Mouse (Mus musculus) lung, postnatal 10 days (tissue): Measurements from ENCODE around the gene Zfp82.
"Not testable (repeated sequence)": the region's sequence is repeated elsewhere in the genome, so short reads cannot be mapped to it uniquely, and the experiment has no call there.

Experiments used
- DNase-seq: peaks from one replicate; pipeline ENCODE4 v3.0.0; 2021

The Zfp82 gene

GRCm38 (mm10) chr7:30072146-30073028 is at the start of gene Zfp82:
Gene Zfp82 (minus strand): TSS chr7:30072900.
- DNase-seq = peak; percentile 82

GRCm38 (mm10) chr7:30122188-30122530 is 49.5 kb upstream of the Zfp82 start:
- no peak for DNase-seq

- DNase-seq = peak; percentile 95
Observed at GRCm38 (mm10) chr7:30121308-30122187, 48.8 kb upstream of the Zfp82 start, which contains the start of gene Zfp382. Gene Zfp382 (plus strand): TSS chr7:30121942.

GRCm38 (mm10) chr7:30117935-30118334 is 45.2 kb upstream of the Zfp82 start:
- not testable (repeated sequence) for DNase-seq

GRCm38 (mm10) chr7:30116076-30116475 is 43.4 kb upstream of the Zfp82 start:
- DNase-seq = no peak

GRCm38 (mm10) chr7:30099297-30099696 is 26.6 kb upstream of the Zfp82 start:
- DNase-seq = no peak

- no peak for DNase-seq
Observed at GRCm38 (mm10) chr7:30095551-30096125, 22.9 kb upstream of the Zfp82 start.

- DNase-seq = peak; percentile 94
Observed at GRCm38 (mm10) chr7:30094646-30095429, 22.1 kb upstream of the Zfp82 start, which contains the start of gene Zfp260. Gene Zfp260 (plus strand): TSS chr7:30094777.

- no peak for DNase-seq
Observed at GRCm38 (mm10) chr7:30093918-30094415, 21.3 kb upstream of the Zfp82 start.

- no peak for DNase-seq
Observed at GRCm38 (mm10) chr7:30092666-30093065, 20.0 kb upstream of the Zfp82 start.

GRCm38 (mm10) chr7:30090970-30091585 is 18.4 kb upstream of the Zfp82 start:
- DNase-seq = no peak

GRCm38 (mm10) chr7:30090092-30090969 is 17.6 kb upstream of the Zfp82 start, which contains the start of the genes Gm26920 and Zfp566:
Gene Gm26920 (minus strand): TSS chr7:30090410.
Gene Zfp566 (minus strand): TSS chr7:30090527.
- peak; percentile 98 for DNase-seq

GRCm38 (mm10) chr7:30089405-30089804 is 16.7 kb upstream of the Zfp82 start:
- DNase-seq = no peak

GRCm38 (mm10) chr7:30086524-30086923 is 13.8 kb upstream of the Zfp82 start:
- no peak for DNase-seq

GRCm38 (mm10) chr7:30064622-30065021 is 8.1 kb downstream of the Zfp82 start:
- DNase-seq = no peak

GRCm38 (mm10) chr7:30062478-30062877 is 10.2 kb downstream of the Zfp82 start:
- peak; percentile 18 for DNase-seq

GRCm38 (mm10) chr7:30060341-30060740 is 12.4 kb downstream of the Zfp82 start:
- no peak for DNase-seq

- DNase-seq = no peak
Observed at GRCm38 (mm10) chr7:30053591-30053990, 19.1 kb downstream of the Zfp82 start.

- DNase-seq = peak; percentile 93
Observed at GRCm38 (mm10) chr7:30050882-30051548, 21.7 kb downstream of the Zfp82 start, which contains the start of gene Zfp14. Gene Zfp14 (minus strand): TSS chr7:30051380.

GRCm38 (mm10) chr7:30048126-30048525 is 24.6 kb downstream of the Zfp82 start:
- no peak for DNase-seq
